Mouse (Mus musculus) urinary bladder, adult 2 months (tissue): ENCODE data around the gene Cpeb1. TPM values are rescaled to one million over a fixed set of nuclear protein-coding genes. Genes with fewer than 3 reads are reported as not detected.

Experiments used
- DNase-seq: peaks from one replicate; pipeline ENCODE4 v3.0.0; 2022; ENCODE audit warnings: low spot score
- polyA plus RNA-seq: library from polyadenylated mRNA; depleted of rRNA; stranded (reverse); fragments of >200 nt; gene quantifications from 2 replicates; pipeline ENCODE4 v1.2.3, GENCODE M21; 2012; rRNA removed

Cpeb1 gene
- polyA plus RNA-seq, 1 experiment = 67.9 TPM

GRCm38 (mm10) chr7:81327661-81328060 is 127.6 kb downstream of the Cpeb1 start:
- DNase-seq = no peak

GRCm38 (mm10) chr7:81326859-81327258 is 128.4 kb downstream of the Cpeb1 start:
- DNase-seq = no peak

GRCm38 (mm10) chr7:81326043-81326442 is 129.2 kb downstream of the Cpeb1 start:
- no peak for DNase-seq

DNA sequence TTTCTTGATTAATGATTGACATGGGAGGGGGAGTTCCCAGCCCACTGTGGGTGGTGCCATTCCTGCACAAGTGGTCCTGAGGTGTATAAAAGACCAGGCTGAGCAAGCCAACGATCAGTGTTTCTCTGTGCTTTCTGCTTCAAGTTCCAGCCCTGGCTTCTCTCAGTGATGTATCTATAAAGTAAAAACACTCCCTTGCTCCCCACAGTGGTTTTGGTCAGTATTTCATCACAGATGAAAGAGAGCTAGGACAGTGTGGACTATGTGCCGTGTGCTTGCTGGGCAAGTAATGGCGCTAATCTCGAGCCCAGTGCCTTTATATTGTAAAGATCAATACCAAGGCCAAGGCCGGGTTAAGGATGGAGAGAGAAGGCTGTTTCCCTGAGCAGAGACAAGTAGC is 133.5 kb downstream of the Cpeb1 start:
- no peak for DNase-seq

DNA sequence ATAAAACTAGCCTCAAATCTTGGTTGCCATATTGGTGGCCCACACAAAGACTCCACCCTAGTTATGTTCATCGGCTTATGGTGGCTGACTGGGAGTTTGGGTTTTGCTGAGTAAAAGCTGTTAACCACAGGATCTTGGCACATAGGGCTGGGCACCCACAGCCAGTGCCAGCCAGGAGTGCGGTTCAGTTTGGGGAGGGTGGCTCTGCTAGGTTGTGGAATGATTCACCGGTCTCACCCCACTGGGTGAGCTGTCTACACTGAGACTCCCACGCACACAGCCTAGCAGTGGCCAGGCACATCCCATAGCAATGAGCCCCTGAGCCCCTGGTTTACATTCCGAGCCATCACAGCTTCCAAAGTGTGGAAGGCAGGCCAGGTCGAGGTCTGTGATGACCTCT is 135.5 kb downstream of the Cpeb1 start:
- no peak for DNase-seq

GRCm38 (mm10) chr7:81315583-81315982 is 139.7 kb downstream of the Cpeb1 start:
- no peak for DNase-seq

DNA sequence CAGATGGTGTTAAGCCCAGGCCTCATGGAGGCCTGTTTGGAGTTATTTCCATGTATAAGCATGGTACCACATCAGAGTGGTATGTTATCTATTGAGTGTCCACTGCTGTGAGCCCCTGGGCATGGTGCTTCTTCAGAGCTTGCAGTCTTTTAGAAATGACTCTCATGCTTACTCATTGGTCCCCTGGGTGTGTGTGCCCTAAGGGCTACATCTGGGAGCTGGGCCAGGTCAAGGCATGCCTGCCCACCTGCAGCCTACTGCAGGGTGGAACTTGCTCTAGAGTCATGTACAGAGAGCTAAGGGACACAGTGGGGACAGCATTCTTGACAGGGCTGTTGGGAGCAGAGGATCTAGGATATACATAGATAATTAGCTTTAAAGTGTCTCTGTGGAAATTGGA is 143.7 kb downstream of the Cpeb1 start:
- no peak for DNase-seq

DNA sequence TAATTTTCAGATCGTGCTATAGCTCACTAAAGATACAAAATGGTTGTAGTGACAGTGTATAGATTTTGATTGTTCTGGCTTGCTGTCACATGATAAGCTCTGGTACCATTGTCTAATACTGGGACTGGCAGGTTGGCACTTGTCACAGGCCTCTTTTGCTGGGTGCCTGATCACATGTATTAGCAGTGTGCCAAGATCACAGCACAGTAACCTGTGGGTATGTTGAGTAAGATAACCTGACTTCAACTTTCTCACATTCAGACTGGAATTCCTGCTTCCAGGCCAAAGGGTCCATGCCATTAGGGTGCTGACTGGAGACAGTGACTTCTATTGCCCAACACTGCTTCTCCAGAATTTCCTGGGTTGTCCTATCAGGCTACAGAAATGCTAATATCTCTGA is 144.1 kb downstream of the Cpeb1 start:
- no peak for DNase-seq

- no peak for DNase-seq
Measured at GRCm38 (mm10) chr7:81309247-81309646, 146.0 kb downstream of the Cpeb1 start.

DNA sequence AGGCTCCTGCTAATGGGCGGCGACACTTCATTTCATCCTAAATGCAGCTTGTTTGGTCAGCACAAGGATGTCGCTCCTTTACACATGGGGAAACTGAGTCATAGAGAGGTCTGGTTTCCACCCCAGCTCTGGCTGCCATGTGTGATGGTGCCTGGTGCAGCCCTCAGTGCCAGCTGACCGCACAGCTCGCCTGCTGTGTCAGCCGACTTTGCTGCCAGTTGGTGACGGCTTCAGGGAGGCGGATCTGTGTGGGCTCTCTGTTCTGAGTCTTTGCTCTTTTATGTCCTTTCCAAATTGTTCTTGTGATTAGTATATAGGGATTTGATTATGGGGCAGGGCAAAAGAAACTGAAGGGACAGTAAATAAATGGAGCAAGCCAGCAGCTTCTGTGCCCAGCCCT is 147.5 kb downstream of the Cpeb1 start:
- no peak for DNase-seq

- no peak for DNase-seq
Measured at GRCm38 (mm10) chr7:81304675-81305074, 150.6 kb downstream of the Cpeb1 start.

DNA sequence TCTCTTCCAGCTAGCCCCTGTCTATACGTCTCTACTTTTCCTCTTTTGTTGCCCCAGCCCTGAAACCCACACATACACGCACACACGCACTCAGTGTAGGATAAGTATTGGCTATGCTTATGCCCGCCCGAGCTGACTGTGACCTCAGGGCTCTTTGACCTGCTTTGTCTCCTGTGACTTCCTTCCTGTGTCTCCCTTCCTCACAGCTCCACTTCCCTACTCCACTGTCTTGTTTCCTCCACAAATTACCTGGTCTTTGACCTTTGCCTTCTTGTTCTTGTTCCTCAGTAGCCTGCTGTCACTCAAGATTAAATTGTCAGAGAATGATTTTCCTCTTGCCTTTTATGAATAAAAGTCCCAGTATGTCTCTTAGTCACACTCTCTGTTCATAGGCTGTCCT is 151.2 kb downstream of the Cpeb1 start:
- DNase-seq = no peak

GRCm38 (mm10) chr7:81303682-81304081 is 151.6 kb downstream of the Cpeb1 start:
- no peak for DNase-seq

DNA sequence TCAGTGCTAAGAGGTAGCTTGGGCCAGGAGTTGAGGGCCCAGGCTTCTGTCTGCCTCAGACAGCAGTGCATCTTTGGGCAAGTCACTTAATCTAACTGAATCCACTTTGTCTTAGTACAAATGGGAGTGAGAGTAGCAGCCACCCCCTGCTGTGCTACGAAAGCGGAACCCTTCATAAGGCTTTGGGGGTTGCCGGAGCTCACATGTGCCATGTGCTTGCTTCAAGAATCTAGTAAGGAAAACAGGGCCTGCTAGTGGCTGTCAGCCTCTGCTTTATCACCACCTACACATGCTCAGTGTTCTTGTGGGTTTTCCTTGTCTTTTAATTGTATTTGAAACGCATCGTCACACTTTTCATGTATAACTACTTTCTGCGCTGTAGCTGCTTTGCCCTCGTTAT is 153.9 kb downstream of the Cpeb1 start:
- DNase-seq = no peak

GRCm38 (mm10) chr7:81298206-81298605 is 157.1 kb downstream of the Cpeb1 start:
- no peak for DNase-seq

Other genes with a start within 250 kb of the Cpeb1 start
- gene Pde8a, start 241.9 kb downstream of the Cpeb1 start, polyA plus RNA-seq = 14.1 and 16.4 TPM in 2 replicates
- gene Rps17, start 110.2 kb downstream of the Cpeb1 start, polyA plus RNA-seq = 2,204 and 2,273 TPM in 2 replicates
- gene Ap3b2, start 38.5 kb upstream of the Cpeb1 start, polyA plus RNA-seq = 1.4 and 2.1 TPM in 2 replicates
- not detected in 2 replicates for gene BC048679, start 42.8 kb upstream of the Cpeb1 start, polyA plus RNA-seq
- gene Fsd2, start 111.5 kb upstream of the Cpeb1 start, polyA plus RNA-seq = 0.29 and 0.33 TPM in 2 replicates
- 18.0 and 19.4 TPM in 2 replicates for gene Whamm, start 115.8 kb upstream of the Cpeb1 start, polyA plus RNA-seq